Mouse (Mus musculus): ENCODE measurements around the gene Rtn4rl1.
"Not testable (repeated sequence)": the region's sequence is repeated elsewhere in the genome, so short reads cannot be mapped to it uniquely, and the experiment has no call there.

Gene Rtn4rl1

DNA sequence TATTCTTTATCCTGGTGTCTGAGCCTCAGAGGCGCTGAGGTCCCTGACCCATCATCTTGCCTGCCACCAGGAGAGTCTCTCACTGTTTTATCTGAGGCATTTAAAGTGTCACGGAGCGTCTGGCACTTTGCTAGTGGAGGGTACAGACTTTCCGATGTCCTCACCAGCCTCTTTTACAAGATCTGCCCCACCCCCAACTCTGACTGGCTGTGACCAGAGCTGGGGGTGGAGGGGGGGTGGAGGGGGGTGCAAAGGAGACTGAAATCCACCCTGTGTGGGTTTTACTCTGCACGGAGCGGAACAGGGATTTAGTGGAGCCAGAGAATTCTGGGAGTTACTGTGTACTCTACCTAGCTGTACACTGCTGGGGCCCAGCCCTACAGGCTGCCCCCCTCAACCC lies 81.5 kb downstream of the Rtn4rl1 start:
- DNase-seq (ENCODE audit: low spot score), result no peak

DNA sequence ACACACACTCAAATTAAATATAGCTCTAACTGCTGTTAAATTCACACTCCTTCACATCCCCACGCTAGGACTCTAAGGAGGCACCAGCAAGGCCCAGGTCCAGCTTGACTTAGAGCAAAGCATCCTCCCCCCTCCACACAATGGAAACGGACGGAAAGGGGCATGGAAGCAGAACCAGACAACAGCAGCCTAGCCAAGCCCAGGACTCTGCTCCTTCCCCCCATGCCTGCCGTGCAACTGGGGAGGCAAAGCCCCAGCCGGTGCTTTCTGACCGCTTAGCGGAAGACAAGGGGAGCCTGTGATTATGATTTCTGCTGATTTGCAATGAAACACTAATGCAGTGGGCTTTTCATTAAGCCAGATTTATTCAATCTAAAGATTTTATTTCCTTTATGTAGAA lies 84.5 kb downstream of the Rtn4rl1 start:
- no peak for DNase-seq (ENCODE audit: low spot score)

DNA sequence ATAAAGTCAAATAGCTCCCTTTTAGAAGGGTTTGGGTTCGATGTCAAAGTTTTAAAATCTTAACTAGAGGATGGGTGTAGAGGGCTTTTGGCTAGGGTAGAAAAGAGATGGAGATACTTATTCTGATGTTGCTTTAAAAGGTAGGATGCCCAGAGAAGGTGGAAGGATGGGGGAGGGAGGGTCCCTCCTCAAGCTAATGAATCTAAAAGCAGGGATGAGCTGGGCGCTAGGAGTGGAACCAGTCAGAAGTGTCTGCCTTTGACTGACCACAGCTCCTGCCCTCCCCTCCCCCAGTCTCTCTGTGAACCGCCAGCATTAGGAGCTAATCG lies 85.4 kb downstream of the Rtn4rl1 start:
- no peak for DNase-seq (ENCODE audit: low spot score)

DNA sequence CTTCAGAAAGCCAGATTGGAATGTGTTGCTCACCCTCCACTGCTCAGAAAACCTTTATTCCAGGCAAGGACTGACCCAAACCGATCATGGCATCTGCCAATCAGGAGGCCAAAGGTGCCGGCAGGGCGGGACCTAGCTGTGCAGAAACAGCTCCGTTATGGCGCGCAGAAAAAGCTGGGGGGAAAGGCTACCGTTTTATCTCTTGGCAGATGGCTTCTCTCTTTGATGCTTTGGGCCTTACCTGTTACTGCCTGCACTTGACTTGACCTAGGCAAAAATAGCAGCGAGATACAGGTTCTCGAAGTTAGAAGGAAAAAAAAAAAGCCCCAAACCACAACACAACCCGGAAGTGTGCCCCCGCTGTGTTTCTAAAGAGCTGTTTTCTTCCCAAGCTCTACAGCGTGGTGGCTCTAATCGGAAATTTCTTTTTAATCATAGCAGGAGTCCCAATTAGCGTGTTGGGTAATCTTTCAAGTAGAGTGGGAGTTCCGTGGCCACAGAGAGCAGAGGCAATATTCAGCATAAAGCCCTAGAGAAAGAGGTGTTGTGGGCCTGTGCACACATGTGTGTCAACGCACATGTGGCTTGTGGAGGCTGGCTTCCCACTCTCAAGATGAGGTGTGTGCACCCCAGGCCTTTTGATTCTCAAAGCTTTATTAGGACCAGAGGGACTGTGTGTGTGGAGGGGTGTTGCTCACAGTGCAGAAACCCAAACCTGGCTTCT lies 85.9 kb downstream of the Rtn4rl1 start:
- no peak for DNase-seq (ENCODE audit: low spot score)

DNA sequence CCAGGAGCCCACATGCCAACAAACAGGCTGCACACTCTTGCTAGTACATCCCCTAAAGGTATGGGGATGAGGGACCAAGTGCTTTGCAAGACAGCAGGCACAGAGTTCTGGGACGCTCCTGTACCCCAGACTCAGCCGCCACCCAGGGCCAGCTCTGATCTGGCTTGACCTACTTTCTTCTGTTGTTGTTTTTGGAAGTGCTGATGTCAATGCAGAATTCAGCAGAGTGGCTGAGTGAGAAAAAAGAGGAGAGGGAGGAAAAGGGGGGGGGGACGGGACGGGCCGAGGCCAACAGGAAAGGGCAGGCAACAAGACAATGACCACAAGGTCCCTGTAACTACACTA lies 86.5 kb downstream of the Rtn4rl1 start:
- DNase-seq (ENCODE audit: low spot score), result no peak

DNA sequence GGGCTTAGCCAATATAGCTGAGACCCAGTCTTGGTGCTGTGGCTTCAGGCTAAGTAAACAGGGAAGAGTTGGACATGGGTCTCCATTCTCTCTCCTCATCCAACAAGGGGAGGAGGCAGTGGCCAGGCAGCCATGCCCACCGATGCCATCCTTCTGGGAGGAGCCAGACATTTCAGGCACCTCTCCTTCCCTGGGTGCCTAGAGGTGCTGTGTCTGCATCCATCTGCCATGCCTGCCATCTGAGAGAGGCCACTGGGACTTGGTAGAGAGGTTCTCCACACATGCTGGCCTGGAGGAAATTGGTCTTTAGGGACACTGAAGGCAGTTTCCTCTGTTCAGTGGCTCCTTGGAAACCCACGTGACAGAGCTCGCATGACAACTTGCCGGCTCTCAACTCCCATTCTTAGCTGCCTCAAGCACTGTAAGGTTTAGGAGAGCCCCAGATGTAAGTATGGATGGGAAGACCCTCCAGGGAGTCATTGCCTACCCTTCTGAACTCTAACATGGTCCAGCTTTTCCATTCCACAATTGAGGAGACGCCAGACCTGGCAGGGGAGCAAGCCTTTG lies 86.9 kb downstream of the Rtn4rl1 start:
- DNase-seq (ENCODE audit: low spot score), result no peak

DNA sequence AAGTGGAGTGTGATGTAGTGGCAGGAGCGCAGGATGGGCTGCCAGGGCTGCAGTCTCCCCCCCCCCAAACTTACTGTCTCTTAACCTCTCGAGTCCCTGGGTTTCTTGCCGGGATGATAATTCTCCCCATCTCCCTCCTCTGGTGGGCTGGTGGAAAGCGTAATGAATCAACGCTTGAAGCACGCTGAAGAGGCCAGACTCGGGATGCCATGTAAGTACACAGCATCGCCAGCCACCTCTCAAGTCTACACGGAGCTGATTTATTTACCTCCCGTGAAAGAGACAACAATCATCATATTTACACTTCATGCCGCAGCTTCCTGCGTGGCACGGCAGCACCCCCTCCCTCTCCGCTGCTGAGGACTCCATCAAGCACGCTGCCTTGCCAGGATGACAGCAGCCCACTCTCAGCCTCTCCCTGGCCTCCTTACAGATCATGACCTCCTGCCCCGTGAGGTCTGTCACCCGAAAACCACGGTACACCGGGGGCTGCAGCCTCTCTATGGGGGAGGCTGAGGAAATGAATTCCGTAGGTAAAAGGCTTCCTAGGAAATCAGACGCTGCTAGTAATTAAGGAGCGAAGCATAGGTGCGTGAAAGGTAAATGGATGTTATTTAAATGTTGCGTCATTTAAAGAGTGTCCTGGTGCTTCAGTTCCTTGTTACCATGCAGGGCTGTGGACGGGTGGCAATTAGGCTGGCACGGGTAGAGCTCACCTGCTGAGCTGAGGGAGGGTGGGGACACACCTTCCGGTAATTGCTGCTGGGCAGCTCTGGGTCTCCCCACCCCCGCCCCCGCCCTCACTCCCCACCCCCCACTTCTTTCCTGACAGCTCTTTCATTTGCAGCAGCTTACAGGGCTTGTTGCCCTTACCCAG lies 88.0 kb downstream of the Rtn4rl1 start:
- DNase-seq (ENCODE audit: low spot score), result no peak

DNA sequence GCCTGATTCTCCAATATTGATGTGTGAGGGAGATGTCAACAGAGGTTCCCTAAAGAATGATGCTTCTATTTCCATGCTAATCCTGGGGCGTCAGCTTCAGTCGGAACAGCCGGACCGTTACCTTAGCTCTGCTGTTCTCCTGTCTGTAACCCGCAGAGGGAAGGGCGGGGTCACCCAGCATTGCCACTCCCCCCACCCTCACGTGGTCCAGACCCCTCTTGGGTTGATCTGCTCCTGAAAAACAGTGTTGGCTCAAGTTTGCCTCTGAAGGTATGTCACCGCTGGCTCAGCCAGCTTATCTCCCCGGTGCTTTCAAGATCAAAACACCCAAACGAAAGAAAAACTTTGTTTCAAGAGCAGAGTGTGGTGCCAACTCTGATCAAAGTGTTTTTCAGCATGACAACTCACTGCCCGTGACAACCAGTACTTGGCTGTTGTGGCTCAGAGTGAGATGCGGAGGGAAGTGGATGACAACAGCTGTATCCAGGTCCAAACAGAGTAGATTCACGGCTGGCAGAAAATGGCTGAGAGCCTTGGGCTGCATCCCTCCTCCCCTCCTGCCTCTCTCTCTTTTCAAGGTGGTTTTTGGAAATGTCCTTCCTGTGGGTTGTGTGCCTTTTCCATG lies 89.0 kb downstream of the Rtn4rl1 start:
- DNase-seq (ENCODE audit: low spot score), result no peak

DNA sequence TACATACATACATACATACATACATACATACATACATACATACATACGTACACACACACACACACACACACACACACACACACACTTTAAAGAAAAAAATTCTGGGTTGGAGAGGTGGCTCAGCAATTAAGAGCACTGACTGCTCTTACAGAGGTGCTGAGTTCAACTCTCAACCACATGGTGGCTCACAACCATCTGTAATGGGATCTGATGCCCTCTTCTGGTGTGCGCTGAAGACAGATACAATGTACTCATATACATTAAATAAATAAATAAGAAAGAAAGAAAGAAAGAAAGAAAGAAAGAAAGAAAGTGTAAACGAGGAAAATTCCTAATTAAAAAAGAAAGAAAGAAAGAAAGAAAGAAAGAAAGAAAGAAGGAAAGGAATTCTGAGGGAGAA lies 90.2 kb downstream of the Rtn4rl1 start:
- DNase-seq (ENCODE audit: low spot score), result not testable (repeated sequence)

DNA sequence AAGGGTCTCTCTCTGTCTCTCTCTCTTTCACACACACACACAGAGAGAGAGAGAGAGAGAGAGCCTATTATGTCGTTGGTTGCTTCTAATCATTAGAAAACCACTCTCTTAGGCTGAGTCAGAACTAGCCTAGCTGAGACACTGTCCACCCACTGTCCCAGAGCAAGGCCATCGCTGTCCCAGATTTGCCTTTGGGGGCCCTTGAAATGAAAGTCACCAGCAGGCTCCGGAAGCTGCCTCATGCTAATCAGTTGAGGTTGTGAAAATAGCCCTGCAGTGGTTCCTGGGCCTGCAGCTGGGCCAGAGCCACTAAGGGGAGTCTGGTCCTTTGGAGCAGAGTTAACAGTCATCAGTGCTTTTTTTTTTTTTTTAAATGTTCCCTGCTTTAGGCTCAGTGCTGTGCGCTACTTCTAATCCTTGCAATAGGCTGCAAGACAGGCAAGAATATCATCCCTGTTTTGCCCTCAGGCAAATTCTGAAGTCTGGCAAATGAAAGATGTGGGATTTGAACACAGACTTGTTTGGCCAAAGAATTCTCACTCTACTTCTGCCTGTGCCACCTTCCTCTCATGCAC lies 92.4 kb downstream of the Rtn4rl1 start:
- no peak for DNase-seq (ENCODE audit: low spot score)

DNA sequence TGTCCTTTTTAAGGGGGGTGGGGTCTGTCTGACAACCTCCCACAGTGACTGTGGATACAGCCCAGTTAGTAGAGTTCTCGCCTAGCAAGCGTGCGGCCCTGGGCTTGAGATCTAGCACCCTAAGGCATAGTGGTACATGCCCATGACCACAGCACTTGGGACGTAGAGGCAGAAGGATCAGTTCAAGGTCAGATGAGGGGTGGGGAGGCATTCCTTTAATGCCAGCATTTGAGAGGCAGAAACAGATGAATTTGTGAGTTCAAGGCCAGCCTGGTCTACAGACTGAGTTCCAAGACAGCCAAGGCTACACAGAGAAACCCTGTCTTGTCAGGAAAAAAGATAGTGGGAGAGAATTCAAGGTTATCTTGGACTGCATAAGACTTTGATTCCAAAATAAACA lies 93.3 kb downstream of the Rtn4rl1 start:
- no peak for DNase-seq (ENCODE audit: low spot score)

DNA sequence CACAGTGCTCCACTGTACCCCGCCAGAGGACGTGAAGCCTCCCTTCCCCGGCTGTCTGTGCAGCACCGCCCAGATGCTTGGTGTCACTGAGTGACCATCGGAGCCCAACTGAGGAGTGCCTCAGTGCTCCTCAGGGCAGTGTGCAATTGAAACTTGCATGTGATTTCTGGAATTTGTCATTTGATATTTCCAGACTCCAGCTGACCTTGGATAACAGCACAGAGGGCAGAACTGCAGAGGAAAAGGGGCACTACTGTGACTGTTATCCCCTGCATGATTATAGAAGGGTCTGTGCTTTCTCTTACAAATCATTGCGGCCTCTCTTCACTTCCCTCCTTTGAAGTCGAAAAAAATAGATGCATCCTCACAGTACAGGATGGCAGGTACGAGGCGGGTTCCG lies 94.4 kb downstream of the Rtn4rl1 start:
- no peak for DNase-seq (ENCODE audit: low spot score)

DNA sequence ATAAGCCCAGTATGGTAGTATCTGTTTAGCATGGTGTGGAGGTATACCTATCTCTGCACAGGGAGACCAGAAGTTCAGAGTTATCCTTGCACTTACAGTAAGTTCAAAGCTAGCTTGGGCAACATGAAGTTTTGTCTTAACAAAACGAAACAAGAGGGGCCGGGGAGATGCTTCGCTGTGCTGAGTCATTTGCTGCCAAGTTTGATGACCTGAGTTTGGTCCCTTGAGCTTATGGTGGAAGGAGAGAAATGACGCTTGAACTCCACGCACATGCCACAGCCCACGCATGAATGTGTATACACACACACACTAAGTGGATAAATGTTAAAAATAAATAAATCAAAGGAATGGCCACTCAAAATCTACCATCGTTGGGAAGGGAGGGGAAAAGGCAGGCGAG lies 94.9 kb downstream of the Rtn4rl1 start:
- no peak for DNase-seq (ENCODE audit: low spot score)

DNA sequence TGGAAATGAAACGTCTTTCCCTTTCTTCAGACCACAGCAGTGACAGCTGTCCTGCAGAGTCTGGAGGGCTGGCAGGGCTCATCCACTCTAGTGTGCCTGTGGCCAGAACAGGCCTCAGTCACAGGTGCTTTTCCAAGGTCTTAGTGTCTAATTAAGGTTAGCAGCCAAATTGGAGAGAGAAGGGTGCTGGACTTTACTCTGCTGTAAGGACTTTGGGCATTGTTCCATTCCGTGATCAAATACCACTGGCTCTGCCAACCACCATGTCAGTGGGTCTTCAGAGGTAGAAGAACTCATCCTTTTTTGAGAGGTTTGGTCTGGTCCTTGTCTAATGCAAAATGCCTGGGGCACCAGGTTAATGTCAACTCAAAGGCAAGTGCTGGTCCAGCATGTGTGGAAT lies 95.5 kb downstream of the Rtn4rl1 start:
- DNase-seq (ENCODE audit: low spot score), result no peak

DNA sequence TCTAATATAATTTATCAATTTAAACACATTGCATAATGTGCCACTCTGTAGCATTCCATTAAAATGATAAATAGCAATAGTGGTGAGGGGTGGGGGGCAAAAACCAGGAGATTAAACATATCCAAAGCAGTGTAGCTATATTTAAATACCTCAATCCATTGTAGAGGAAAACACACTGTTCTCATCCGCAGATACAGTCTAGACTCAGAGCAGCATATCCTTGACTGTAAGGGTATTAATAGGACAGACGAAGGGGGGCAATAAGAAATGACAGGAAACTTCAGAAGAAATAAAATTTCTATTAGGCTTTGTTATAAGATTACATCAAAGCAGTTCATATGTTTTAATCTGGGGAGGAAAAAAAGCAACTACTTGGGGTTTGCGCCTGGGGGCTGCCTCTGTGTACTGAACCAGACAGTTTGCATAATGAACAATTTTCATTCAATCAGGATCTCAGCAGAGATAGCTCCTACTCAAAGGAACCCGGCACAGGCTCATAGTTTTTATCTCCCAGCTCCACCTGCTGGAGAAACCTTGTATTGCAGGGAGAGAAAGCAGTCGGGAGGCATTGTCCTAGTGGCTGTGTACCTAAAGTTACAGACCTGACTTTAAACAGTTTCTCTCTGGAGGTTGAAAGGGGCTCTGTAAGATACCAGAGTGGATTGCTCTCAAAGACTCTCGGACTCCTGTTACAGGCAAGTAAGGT lies 97.1 kb downstream of the Rtn4rl1 start:
- peak; percentile 87 for DNase-seq (ENCODE audit: low spot score)

DNA sequence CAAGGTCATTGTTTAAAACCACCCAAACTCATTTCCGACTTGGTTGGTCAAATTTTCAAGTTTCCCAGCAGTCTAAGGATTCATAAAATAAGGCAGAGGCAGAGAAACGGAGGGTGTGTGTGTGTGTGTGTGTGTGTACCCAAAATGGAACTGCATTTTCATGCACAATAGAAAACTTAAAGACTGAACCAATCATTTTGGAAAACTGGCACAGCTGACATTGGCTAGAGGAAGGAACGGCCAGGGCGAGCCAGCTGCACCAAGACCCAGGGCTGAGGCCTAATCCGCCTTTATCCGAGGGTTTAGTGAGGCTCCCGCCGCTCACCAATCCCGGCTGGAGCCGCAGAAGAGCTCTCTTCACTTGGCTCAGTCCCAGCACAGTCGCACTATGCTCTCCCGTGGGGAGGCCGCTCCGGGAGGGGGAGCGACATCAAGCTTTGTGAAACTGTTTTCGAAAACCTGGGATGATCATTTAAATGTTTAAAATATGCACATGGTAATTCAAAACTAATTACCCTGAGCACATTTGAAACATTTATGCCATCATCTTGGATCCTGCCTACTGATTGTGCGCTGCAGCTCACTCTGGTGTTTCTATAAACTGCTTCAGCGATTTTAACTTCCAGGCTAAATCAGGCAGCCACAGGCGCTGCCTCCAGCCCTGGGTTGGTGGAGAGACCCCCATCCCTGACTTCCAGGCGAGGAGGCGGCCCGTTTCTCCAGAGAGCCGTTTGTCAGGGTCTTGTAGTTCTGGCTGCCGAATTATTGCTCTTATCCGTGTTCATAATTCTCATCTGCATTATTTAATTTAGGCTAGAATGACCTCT lies 98.0 kb downstream of the Rtn4rl1 start:
- no peak for DNase-seq (ENCODE audit: low spot score)

DNA sequence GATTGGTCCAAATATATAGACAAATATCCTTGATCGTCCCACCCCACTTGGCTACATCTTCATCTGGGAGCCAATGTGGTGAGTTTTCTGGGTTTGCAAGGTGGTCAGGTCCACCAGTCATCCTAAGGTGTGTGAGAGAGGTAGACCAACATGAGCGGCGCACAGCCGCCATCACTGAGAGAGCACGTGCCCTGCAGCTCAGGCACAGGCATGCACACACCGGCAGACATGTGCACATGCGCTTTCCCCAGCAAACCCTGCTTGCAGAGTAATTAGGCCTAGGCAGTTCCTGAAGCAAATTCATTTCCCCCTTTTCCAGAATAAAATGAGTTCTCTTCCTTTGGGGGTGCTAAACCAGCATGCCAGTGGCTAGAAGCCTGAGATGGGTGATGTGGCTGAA lies 98.7 kb downstream of the Rtn4rl1 start:
- DNase-seq (ENCODE audit: low spot score), result no peak

DNA sequence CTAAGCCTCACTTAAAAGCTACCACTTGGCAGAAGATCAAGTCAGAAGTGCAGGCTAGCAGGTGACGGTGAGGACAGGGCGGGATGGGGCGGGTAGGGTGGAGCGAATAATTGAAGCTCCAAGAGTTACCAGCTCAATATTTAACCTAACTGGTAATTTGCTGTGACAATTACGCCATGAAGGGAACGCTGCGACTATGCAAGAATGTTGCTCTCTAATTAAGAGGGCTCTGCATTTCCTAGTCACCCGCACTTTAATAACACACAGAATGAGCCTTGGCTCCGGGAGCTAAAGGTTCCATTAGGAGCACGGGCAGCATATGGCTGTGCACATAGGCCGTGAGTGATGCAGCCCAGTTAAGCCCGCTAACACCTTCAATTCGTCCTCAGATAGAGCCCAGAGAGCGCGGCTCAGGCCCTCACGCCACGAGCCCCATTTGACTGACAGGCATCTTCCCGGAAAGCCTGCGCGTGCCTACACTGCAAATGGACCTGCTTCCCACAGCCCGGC lies 100.3 kb downstream of the Rtn4rl1 start:
- DNase-seq (ENCODE audit: low spot score), result no peak

DNA sequence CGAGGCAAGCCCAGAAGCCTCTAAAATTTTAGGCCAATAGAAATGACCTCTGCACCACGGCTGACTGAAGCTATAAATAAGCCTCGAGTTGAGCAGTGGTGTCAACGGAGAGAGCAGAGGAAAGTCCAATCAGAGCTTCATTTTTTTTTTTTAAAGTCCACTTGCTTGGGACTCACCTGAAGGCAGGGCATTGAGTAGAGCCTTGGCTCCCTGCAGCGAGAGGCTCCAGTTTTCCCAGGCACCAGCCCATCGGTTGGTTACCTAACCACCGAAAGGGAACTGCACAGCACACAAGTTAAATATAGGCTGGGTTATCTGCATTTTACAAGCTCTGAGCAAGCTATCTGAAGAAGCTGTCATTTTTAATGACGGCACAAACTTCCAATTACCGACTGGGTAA lies 101.3 kb downstream of the Rtn4rl1 start:
- no peak for DNase-seq (ENCODE audit: low spot score)

DNA sequence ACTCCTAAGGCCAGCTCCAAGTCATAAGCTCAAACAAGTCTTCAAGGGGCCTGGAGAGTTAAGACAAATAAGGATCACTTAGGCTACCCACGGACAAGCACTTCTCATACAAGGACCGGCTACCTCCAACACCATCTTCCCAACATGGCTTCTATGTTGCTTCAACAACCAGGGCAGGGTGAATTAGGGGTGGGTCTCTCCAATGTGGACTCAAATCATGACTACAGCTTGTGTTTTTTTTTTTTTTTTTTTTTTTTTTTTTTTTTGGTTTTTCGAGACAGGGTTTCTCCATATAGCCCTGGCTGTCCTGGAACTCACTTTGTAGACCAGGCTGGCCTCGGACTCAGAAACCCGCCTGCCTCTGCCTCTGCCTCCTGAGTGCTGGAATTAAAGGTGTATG lies 102.0 kb downstream of the Rtn4rl1 start:
- not testable (repeated sequence) for DNase-seq (ENCODE audit: low spot score)
